Mouse (Mus musculus): ENCODE results near the gene Orai2.

- TF ChIP-seq GATA1 (IDR thresholded peaks at IDR 0.05; ENCODE audit: low read length): no peak
- no peak for TF ChIP-seq TAL1 (IDR thresholded peaks at IDR 0.05; ENCODE audit: low read length)
Observed at GRCm38 (mm10) chr5:136217932-136218381, 47.4 kb upstream of the Orai2 start.

All from erythroblast, embryonic 14.5 days (primary cell).